Mouse (Mus musculus) duodenum, adult 2 months (tissue): ENCODE measurements around the gene Scg5. TPM values are rescaled to one million over a fixed set of nuclear protein-coding genes. Genes with fewer than 3 reads are reported as not detected.

Experiments
- polyA plus RNA-seq: library from polyadenylated mRNA; depleted of rRNA; stranded (reverse); fragments of >200 nt; gene quantifications from 2 replicates; pipeline ENCODE4 v1.2.3, GENCODE M21; 2012; ENCODE audit warnings: low replicate concordance; rRNA removed

Gene Scg5
- polyA plus RNA-seq, result 0.76 and 1.5 TPM in 2 replicates

GRCm38 (mm10) chr2:113828943-113829882, at the start of gene Scg5:
TSS of gene Scg5 (minus strand) at chr2:113829121.

GRCm38 (mm10) chr2:113848245-113849121, 19.6 kb upstream of the Scg5 start, which contains the start of gene Arhgap11a:
TSS of gene Arhgap11a (minus strand) at chr2:113848661.

GRCm38 (mm10) chr2:113758311-113759161, 70.4 kb downstream of the Scg5 start, which contains the start of gene Grem1:
TSS of gene Grem1 (minus strand) at chr2:113758646.

Other genes starting within 250 kb of the Scg5 start
- 3.6 and 10.4 TPM in 2 replicates for gene Grem1, start 70.5 kb downstream of the Scg5 start, polyA plus RNA-seq
- gene Arhgap11a, start 19.5 kb upstream of the Scg5 start, polyA plus RNA-seq, result 0.65 and 0.86 TPM in 2 replicates
- gene Gjd2, start 184.5 kb upstream of the Scg5 start, polyA plus RNA-seq, result 0.18 TPM in 1 of 2 replicates, not detected in the other
- gene Actc1, start 224.4 kb upstream of the Scg5 start, polyA plus RNA-seq, result 1.1 and 2.0 TPM in 2 replicates